Mouse (Mus musculus) limb, embryonic 12.5 days (tissue): Measurements from ENCODE around the gene Dnm2. TPM values are rescaled to one million over a fixed set of nuclear protein-coding genes. Genes with fewer than 3 reads are reported as not detected.

Experiments used
- ATAC-seq: fragments of 200-750 bp; cut with Nextera tagmentation; 2 replicates; pipeline ENCODE4 v1.8.0; 2017; ENCODE audit warnings: low read depth, moderate TSS enrichment; ENCODE audit not compliant: insufficient number of reproducible peaks, insufficient read depth, low FRiP score, low TSS enrichment
- H3K27ac ChIP-seq: fragments of 300-500 bp; sonication (generic); 2 replicates; pipeline ENCODE4 v1.5.1; 2016; ENCODE audit warnings: mild to moderate bottlenecking, moderate library complexity
- H3K27me3 ChIP-seq: fragments of 300-500 bp; sonication (generic); 2 replicates; pipeline ENCODE4 v1.6.1; 2016; ENCODE audit warnings: mild to moderate bottlenecking, moderate library complexity
- H3K36me3 ChIP-seq: fragments of 300-500 bp; sonication (generic); 2 replicates; pipeline ENCODE4 v1.6.1; 2016; ENCODE audit warnings: mild to moderate bottlenecking, moderate library complexity
- H3K4me1 ChIP-seq: fragments of 300-500 bp; sonication (generic); replicated peaks from 2 replicates; pipeline ENCODE4 v1.6.1; 2016
- H3K4me2 ChIP-seq: fragments of 300-500 bp; sonication (generic); 2 replicates; pipeline ENCODE4 v1.6.1; 2016; ENCODE audit warnings: mild to moderate bottlenecking, moderate library complexity
- H3K4me3 ChIP-seq: fragments of 300-500 bp; sonication (generic); replicated peaks from 2 replicates; pipeline ENCODE4 v1.5.1; 2016; ENCODE audit warnings: mild to moderate bottlenecking
- H3K9ac ChIP-seq: fragments of 300-500 bp; sonication (generic); replicated peaks from 2 replicates; pipeline ENCODE4 v1.6.1; 2016; ENCODE audit warnings: mild to moderate bottlenecking, moderate library complexity
- H3K9me3 ChIP-seq: fragments of 300-500 bp; sonication (generic); 2 replicates; pipeline ENCODE4 v1.6.1; 2016; ENCODE audit warnings: mild to moderate bottlenecking, moderate library complexity
- WGBS: fragments of 180-500 bp; shearing (Covaris S2); methylation state at CpG from one replicate; pipeline ENCODE4 v1.1.7; 2016; 5-methylcytosine and 5-hydroxymethylcytosine counted together
- polyA plus RNA-seq: library from polyadenylated mRNA; unstranded; fragments of >200 nt; fragmentation: Nextera tagmentation; extraction: Ambion mirVana; gene quantifications from 2 replicates; pipeline ENCODE4 v1.2.1, GENCODE M21; 2016

The Dnm2 gene
- polyA plus RNA-seq: 76.6 and 78.4 TPM in 2 replicates

- WGBS: under 1% methylated on average over 82 of the region's 82 CpGs
These were observed at the start of gene Dnm2 for GRCm38 (mm10) chr9:21424631-21425555. Gene Dnm2 (plus strand): TSS chr9:21424908.

GRCm38 (mm10) chr9:21379195-21379594 lies 45.5 kb upstream of the Dnm2 start:
- Histone ChIP-seq H3K27ac (no peak overlapping the region), H3K4me3 (no peak overlapping the region), H3K4me2 (no peak overlapping the region), H3K9ac (no peak overlapping the region), H3K27me3 (no peaks in the 10 kb centered on the region), H3K36me3 (peaks cover 77% of the 10 kb centered on the region), H3K9me3 (no peaks in the 10 kb centered on the region), H3K4me1 (peaks cover 18% of the 10 kb centered on the region; the same call in 1 of the 2 replicates)
- 86% methylated on average over 3 of the region's 3 CpGs for WGBS
- ATAC-seq: no peak

More at GRCm38 (mm10) chr9:21424631-21425555, at the start of gene Dnm2:
- no peaks in the 10 kb centered on the region for H3K9me3 ChIP-seq
- peaks cover 13% of the 10 kb centered on the region for H3K4me1 ChIP-seq
- ATAC-seq: peak; percentile 98
- H3K27me3 ChIP-seq: no peaks in the 10 kb centered on the region
- H3K27ac ChIP-seq: peak within 1 kb of the TSS; percentile 85
- peak within 1 kb of the TSS; percentile 85 for H3K9ac ChIP-seq
- H3K4me3 ChIP-seq: peak within 1 kb of the TSS; percentile 89
- H3K36me3 ChIP-seq: peaks cover 23% of the 10 kb centered on the region
- H3K4me2 ChIP-seq: peak within 1 kb of the TSS; percentile 94

- H3K27ac ChIP-seq: no peak overlapping the region
- H3K4me3 ChIP-seq: no peak overlapping the region
- no peak for ATAC-seq
- H3K4me1 ChIP-seq: peaks cover 21% of the 10 kb centered on the region; the same call in 1 of the 2 replicates
- H3K27me3 ChIP-seq: no peaks in the 10 kb centered on the region
- peaks cover 68% of the 10 kb centered on the region for H3K36me3 ChIP-seq
- no peak overlapping the region for H3K9ac ChIP-seq
- no peak overlapping the region for H3K4me2 ChIP-seq
- H3K9me3 ChIP-seq: no peaks in the 10 kb centered on the region
These were observed 43.8 kb upstream of the Dnm2 start for GRCm38 (mm10) chr9:21380868-21381267.

- Histone ChIP-seq H3K4me3 (no peak overlapping the region), H3K4me1 (peaks cover 15% of the 10 kb centered on the region; the same call in 1 of the 2 replicates), H3K4me2 (no peak overlapping the region), H3K27me3 (no peaks in the 10 kb centered on the region), H3K9me3 (no peaks in the 10 kb centered on the region), H3K36me3 (peaks cover 72% of the 10 kb centered on the region), H3K9ac (no peak overlapping the region), H3K27ac (no peak overlapping the region)
- no peak for ATAC-seq
These were observed 40.7 kb upstream of the Dnm2 start for GRCm38 (mm10) chr9:21383966-21384365.

- H3K9me3 ChIP-seq: no peaks in the 10 kb centered on the region
- no peak overlapping the region for H3K27ac ChIP-seq
- no peaks in the 10 kb centered on the region for H3K27me3 ChIP-seq
- no peak for ATAC-seq
- H3K36me3 ChIP-seq: peaks cover 99% of the 10 kb centered on the region
- no peak overlapping the region for H3K9ac ChIP-seq
- no peak overlapping the region for H3K4me3 ChIP-seq
- H3K4me2 ChIP-seq: no peak overlapping the region
- WGBS: 87% methylated on average over 10 of the region's 10 CpGs
- no peaks in the 10 kb centered on the region for H3K4me1 ChIP-seq
These were observed 32.0 kb upstream of the Dnm2 start for GRCm38 (mm10) chr9:21392646-21393175.

- Histone ChIP-seq H3K36me3 (peaks cover 99% of the 10 kb centered on the region), H3K9me3 (no peaks in the 10 kb centered on the region), H3K9ac (no peak overlapping the region), H3K4me3 (no peak overlapping the region), H3K27me3 (no peaks in the 10 kb centered on the region), H3K27ac (no peak overlapping the region), H3K4me1 (no peaks in the 10 kb centered on the region), H3K4me2 (no peak overlapping the region)
- ATAC-seq: no peak
- 92% methylated on average over 3 of the region's 3 CpGs for WGBS
These were observed 29.0 kb upstream of the Dnm2 start for GRCm38 (mm10) chr9:21395692-21396091.

- no peaks in the 10 kb centered on the region for H3K27me3 ChIP-seq
- no peak overlapping the region for H3K4me3 ChIP-seq
- H3K27ac ChIP-seq: no peak overlapping the region
- no peaks in the 10 kb centered on the region for H3K9me3 ChIP-seq
- no peak overlapping the region for H3K9ac ChIP-seq
- H3K4me1 ChIP-seq: no peaks in the 10 kb centered on the region
- no peak overlapping the region for H3K4me2 ChIP-seq
- peaks cover 99% of the 10 kb centered on the region for H3K36me3 ChIP-seq
- no peak for ATAC-seq
- 95% methylated on average over 3 of the region's 3 CpGs for WGBS
These were observed 27.5 kb upstream of the Dnm2 start for GRCm38 (mm10) chr9:21397170-21397569.

- peaks cover 99% of the 10 kb centered on the region for H3K36me3 ChIP-seq
- H3K9me3 ChIP-seq: no peaks in the 10 kb centered on the region
- no peaks in the 10 kb centered on the region for H3K4me1 ChIP-seq
- no peak overlapping the region for H3K27ac ChIP-seq
- no peak for ATAC-seq
- no peak overlapping the region for H3K9ac ChIP-seq
- no peak overlapping the region for H3K4me2 ChIP-seq
- H3K27me3 ChIP-seq: no peaks in the 10 kb centered on the region
- no peak overlapping the region for H3K4me3 ChIP-seq
- WGBS: 95% methylated on average over 9 of the region's 9 CpGs
These were observed 23.7 kb upstream of the Dnm2 start for GRCm38 (mm10) chr9:21401042-21401441.

GRCm38 (mm10) chr9:21402764-21403253 lies 21.9 kb upstream of the Dnm2 start:
- peaks cover 95% of the 10 kb centered on the region for H3K36me3 ChIP-seq
- no peak overlapping the region for H3K9ac ChIP-seq
- no peak overlapping the region for H3K27ac ChIP-seq
- no peaks in the 10 kb centered on the region for H3K27me3 ChIP-seq
- ATAC-seq: no peak
- no peaks in the 10 kb centered on the region for H3K9me3 ChIP-seq
- H3K4me1 ChIP-seq: no peaks in the 10 kb centered on the region
- no peak overlapping the region for H3K4me2 ChIP-seq
- no peak overlapping the region for H3K4me3 ChIP-seq
- WGBS: 89% methylated on average over 11 of the region's 11 CpGs

- H3K27me3 ChIP-seq: no peaks in the 10 kb centered on the region
- H3K4me1 ChIP-seq: no peaks in the 10 kb centered on the region
- no peak overlapping the region for H3K4me3 ChIP-seq
- no peak overlapping the region for H3K4me2 ChIP-seq
- no peak for ATAC-seq
- H3K27ac ChIP-seq: no peak overlapping the region
- no peak overlapping the region for H3K9ac ChIP-seq
- no peaks in the 10 kb centered on the region for H3K9me3 ChIP-seq
- peaks cover 86% of the 10 kb centered on the region for H3K36me3 ChIP-seq
- 97% methylated on average over 5 of the region's 5 CpGs for WGBS
These were observed 21.0 kb upstream of the Dnm2 start for GRCm38 (mm10) chr9:21403745-21404144.

- WGBS: 71% methylated on average over 4 of the region's 4 CpGs
These were observed 19.2 kb upstream of the Dnm2 start for GRCm38 (mm10) chr9:21405525-21405924.

More at GRCm38 (mm10) chr9:21405525-21405924, 19.2 kb upstream of the Dnm2 start:
- 0 out of 2 replicates have a peak overlapping the region, but pooled peaks have one; percentile 18 for H3K9ac ChIP-seq
- no peaks in the 10 kb centered on the region for H3K27me3 ChIP-seq
- no peak for ATAC-seq
- no peak overlapping the region for H3K4me2 ChIP-seq
- no peaks in the 10 kb centered on the region for H3K4me1 ChIP-seq
- H3K27ac ChIP-seq: no peak overlapping the region
- H3K4me3 ChIP-seq: no peak overlapping the region
- peaks cover 68% of the 10 kb centered on the region for H3K36me3 ChIP-seq
- H3K9me3 ChIP-seq: no peaks in the 10 kb centered on the region
